Mouse (Mus musculus): ENCODE data around the gene Rasa1. TPM values are rescaled to one million over a fixed set of nuclear protein-coding genes. Genes with fewer than 3 reads are reported as not detected.

The Rasa1 gene
- total and polyA plus RNA-seq, 3 experiments = 14.3 to 35.1 (median 34.5) TPM

GRCm38 (mm10) chr13:85274572-85274971 lies 14.4 kb downstream of the Rasa1 start:
- dilution Hi-C loops (cut with MboI; ENCODE audit: extremely low pct_ligation_motif_present, extremely low pct_unique_long_range_greater_than_20kb, low sequenced_read_pairs) (no loop called here), in situ Hi-C loops (cut with MboI; ENCODE audit: low pct_ligation_motif_present, low pct_unique_long_range_greater_than_20kb, low sequenced_read_pairs) (no loop called here)
- Histone ChIP-seq H3K4me3 (replicated peaks in 1 of 3; ENCODE audit: low read depth in 2 of 3, low read length in 2 of 3, poor library complexity in 1 of 3) (no peak overlapping the region), H3K9ac (ENCODE audit: insufficient read depth, low read depth) (no peak overlapping the region), H3K36me3 (replicated peaks in 1 of 2; ENCODE audit: control insufficient read depth in 1 of 2, insufficient read depth in 1 of 2, low read length in 1 of 2) (peaks cover 0 to 5% of the 10 kb centered on the region in 2 experiments), H3K27me3 (replicated peaks) (no peaks in the 10 kb centered on the region), H3K9me3 (replicated peaks; ENCODE audit: low read length) (no peaks in the 10 kb centered on the region), H3K79me2 (replicated peaks; ENCODE audit: control insufficient read depth, extremely low read depth, insufficient read depth, poor library complexity, severe bottlenecking) (peaks cover 5% of the 10 kb centered on the region), H3K27ac (ENCODE audit: insufficient read depth, low read depth) (no peak overlapping the region), H3K4me1 (ENCODE audit: control insufficient read depth in 1 of 2, insufficient read depth in 2 of 2) (no peaks in the 10 kb centered on the region), H3K4me2 (ENCODE audit: insufficient read depth, low read depth, poor library complexity, severe bottlenecking) (no peak overlapping the region)
- no peak for TF ChIP-seq USF2 (conservative IDR thresholded peaks at IDR 0.05; ENCODE audit: low read depth, low read length)
- TF ChIP-seq ZC3H11A (IDR thresholded peaks at IDR 0.05; ENCODE audit: low read depth, low read length) = no peak
- TF ChIP-seq GABPA (IDR thresholded peaks at IDR 0.05; ENCODE audit: insufficient replicate concordance, low read depth, low read length) = no peak
- TF ChIP-seq MAFK (IDR thresholded peaks at IDR 0.05; ENCODE audit: insufficient replicate concordance, low read length) = no peak
- no peak for TF ChIP-seq ZMIZ1 (IDR thresholded peaks at IDR 0.05; ENCODE audit: low read depth, low read length)
- no peak for TF ChIP-seq KAT2A (IDR thresholded peaks at IDR 0.05; ENCODE audit: insufficient replicate concordance, low read length)
- TF ChIP-seq RAD21 (IDR thresholded peaks at IDR 0.05; ENCODE audit: low read depth, low read length) = no peak
- TF ChIP-seq CTCF (conservative IDR thresholded peaks at IDR 0.05 in 1 of 2, IDR thresholded peaks at IDR 0.05 in 1 of 2; ENCODE audit: low read depth in 2 of 2, low read length in 2 of 2) = no peak
- no peak for TF ChIP-seq POLR2AphosphoS2 (IDR thresholded peaks at IDR 0.05; ENCODE audit: low read depth, low read length)
- TF ChIP-seq IRF4 (IDR thresholded peaks at IDR 0.05; ENCODE audit: low read depth, low read length) = no peak
- TF ChIP-seq BHLHE40 (IDR thresholded peaks at IDR 0.05; ENCODE audit: low read depth, low read length) = no peak
- TF ChIP-seq MAX (IDR thresholded peaks at IDR 0.05; ENCODE audit: low read length) = no peak
- TF ChIP-seq PAX5 (IDR thresholded peaks at IDR 0.05; ENCODE audit: low read length) = no peak
- TF ChIP-seq MXI1 (IDR thresholded peaks at IDR 0.05; ENCODE audit: low read depth, low read length) = no peak
- TF ChIP-seq ZNF384 (IDR thresholded peaks at IDR 0.05; ENCODE audit: low read depth, low read length) = no peak
- TF ChIP-seq TBP (conservative IDR thresholded peaks at IDR 0.05; ENCODE audit: low read depth, low read length) = no peak
- TF ChIP-seq SMC3 (IDR thresholded peaks at IDR 0.05; ENCODE audit: low read depth, low read length) = no peak
- TF ChIP-seq EP300 (IDR thresholded peaks at IDR 0.05; ENCODE audit: low read length) = no peak
- no peak for TF ChIP-seq UBTF (IDR thresholded peaks at IDR 0.05; ENCODE audit: low read depth, low read length)
- no peak for TF ChIP-seq ETS1 (conservative IDR thresholded peaks at IDR 0.05; ENCODE audit: low read depth, low read length)
- no peak for DNase-seq (ENCODE audit: extremely low read depth)

DNA sequence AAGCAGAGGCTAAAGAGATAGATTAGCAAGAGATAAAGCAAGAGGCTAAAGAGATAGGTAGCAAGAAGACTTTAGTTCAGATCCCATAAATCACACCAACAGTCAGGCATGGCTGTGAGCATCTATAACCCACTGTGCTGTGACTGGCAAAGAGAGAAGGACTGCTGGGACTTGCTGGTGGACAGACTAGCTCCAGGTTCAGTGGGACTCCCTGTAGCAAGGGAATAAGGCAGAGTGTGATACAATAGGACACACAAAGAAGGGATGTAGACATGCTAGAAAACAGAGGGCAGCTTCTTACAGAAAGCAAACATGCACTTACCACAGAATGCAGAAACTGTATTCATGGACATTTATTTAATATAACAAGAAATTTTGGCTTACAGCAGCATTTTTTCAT lies 15.1 kb downstream of the Rasa1 start:
- in situ Hi-C loops (cut with MboI; ENCODE audit: low pct_ligation_motif_present, low pct_unique_long_range_greater_than_20kb, low sequenced_read_pairs) = no loop called here

More for the DNA sequence above, 15.1 kb downstream of the Rasa1 start:
- H3K9me3 ChIP-seq (replicated peaks; ENCODE audit: low read length) = no peaks in the 10 kb centered on the region
- no peak for DNase-seq (ENCODE audit: extremely low read depth)
- no peak for TF ChIP-seq E2F4 (IDR thresholded peaks at IDR 0.05; ENCODE audit: insufficient replicate concordance, low read depth, low read length)
- H3K4me2 ChIP-seq (ENCODE audit: insufficient read depth, low read depth, poor library complexity, severe bottlenecking) = no peak overlapping the region
- H3K27ac ChIP-seq (ENCODE audit: insufficient read depth, low read depth) = no peak overlapping the region
- H3K79me2 ChIP-seq (replicated peaks; ENCODE audit: control insufficient read depth, extremely low read depth, insufficient read depth, poor library complexity, severe bottlenecking) = peaks cover 3% of the 10 kb centered on the region; the same call in 1 of the 2 replicates
- dilution Hi-C loops (cut with MboI; ENCODE audit: extremely low pct_ligation_motif_present, extremely low pct_unique_long_range_greater_than_20kb, low sequenced_read_pairs) = no loop called here
- no peak overlapping the region for H3K4me3 ChIP-seq (replicated peaks in 1 of 3; ENCODE audit: low read depth in 2 of 3, low read length in 2 of 3, poor library complexity in 1 of 3)
- no peaks in the 10 kb centered on the region for H3K4me1 ChIP-seq (ENCODE audit: control insufficient read depth in 1 of 2, insufficient read depth in 2 of 2)
- H3K27me3 ChIP-seq (replicated peaks) = no peaks in the 10 kb centered on the region
- peaks cover 0 to 5% of the 10 kb centered on the region in 2 experiments for H3K36me3 ChIP-seq (replicated peaks in 1 of 2; ENCODE audit: control insufficient read depth in 1 of 2, insufficient read depth in 1 of 2, low read length in 1 of 2)
- no peak overlapping the region for H3K9ac ChIP-seq (ENCODE audit: insufficient read depth, low read depth)
